Mouse (Mus musculus): ENCODE data around the gene Ctbs.

Ctbs gene

DNA sequence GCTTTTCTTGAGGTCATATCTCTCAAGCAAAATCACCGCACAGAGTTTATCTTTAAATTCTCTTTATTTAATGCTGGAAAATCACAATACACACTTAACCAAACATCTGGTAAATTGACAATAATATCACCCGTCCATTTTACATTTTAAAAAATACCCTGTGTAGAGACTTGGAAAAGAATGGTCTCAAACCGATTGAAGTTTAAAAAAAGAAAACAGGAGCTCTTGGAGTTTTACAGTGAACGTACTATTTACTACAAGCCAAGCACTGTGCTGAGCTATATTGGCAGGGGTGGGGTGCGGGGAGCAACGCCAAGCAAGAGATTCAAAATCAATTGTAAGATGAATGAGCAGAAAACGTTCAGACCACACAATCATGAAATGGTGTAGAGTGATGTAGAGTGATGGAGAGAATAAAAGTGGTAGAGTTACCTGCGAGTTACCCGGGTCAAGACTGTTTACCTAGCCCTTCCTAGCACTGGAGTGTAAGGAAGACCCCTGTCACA lies at the start of gene Ctbs:
Ctbs (plus strand) TSS at position 51 of the 506 bp plus-strand sequence.
- no peak for DNase-seq

DNA sequence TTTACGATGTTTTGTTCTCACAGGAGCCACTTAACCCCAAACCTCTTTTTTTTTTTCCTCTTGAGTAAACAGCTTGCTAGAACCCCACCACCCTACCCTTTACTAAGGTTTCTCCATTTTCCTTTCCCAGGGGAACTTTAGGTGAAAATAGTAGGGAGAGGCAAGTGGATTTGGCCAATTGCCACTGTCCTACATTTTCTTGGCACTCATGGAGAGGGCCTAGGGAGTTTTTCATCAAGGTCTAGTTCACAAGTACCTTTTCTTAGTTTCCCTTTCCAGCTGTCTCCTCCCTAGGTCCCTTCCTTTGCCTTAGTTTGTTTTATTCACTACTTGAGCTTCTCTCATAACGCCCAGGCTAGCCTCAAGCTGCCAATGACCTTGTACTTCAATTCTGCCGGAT lies 45.8 kb upstream of the Ctbs start:
- no peak for DNase-seq

DNA sequence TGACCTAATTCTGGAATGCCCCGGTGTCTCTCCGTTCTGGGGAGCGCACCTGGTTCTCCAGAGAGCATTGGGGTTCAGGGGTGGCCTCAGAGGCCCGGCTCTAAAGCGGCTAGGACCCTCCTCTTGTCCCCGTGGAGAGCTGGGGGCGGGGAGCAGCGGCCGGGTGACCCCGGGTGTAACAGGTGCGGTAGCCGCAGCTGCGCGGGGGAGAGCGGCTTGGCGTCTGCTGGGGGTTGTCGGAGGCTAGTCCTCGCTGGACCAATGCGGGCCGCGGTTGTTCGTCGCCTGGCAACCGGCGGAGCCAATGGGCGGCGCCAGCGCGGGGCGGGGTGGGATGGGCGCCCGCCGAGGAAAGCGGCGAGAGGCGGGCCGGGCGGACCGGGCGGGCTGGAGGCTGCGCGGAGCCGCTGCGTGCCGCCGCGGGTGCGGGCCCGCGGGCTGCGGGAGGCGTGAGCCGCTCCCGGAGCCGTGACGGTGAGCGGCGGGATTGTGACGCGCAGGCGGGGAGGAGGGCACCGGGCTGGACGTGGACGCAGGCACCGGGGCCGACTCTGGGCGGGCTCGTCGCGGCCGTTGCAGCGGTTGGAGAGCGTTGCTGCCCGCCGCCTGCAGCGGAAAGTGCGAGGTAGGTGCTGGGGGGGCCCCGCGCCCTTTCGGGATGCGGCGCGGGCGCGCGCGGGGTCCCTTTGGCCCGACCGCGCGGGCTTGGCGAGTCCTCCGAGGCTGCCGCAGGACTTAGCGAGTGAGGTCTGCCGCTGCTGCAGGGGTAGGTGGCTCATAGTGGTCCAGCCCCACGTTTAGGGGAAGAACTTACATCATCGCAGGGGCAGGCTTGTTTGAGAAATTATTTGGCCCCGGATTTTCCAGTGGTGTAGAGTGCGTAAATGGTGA lies 45.0 kb upstream of the Ctbs start, which contains the start of gene Ssx2ip:
Ssx2ip (plus strand) TSS at position 332 of the 891 bp plus-strand sequence.
- DNase-seq: peak; percentile 98 to 99

DNA sequence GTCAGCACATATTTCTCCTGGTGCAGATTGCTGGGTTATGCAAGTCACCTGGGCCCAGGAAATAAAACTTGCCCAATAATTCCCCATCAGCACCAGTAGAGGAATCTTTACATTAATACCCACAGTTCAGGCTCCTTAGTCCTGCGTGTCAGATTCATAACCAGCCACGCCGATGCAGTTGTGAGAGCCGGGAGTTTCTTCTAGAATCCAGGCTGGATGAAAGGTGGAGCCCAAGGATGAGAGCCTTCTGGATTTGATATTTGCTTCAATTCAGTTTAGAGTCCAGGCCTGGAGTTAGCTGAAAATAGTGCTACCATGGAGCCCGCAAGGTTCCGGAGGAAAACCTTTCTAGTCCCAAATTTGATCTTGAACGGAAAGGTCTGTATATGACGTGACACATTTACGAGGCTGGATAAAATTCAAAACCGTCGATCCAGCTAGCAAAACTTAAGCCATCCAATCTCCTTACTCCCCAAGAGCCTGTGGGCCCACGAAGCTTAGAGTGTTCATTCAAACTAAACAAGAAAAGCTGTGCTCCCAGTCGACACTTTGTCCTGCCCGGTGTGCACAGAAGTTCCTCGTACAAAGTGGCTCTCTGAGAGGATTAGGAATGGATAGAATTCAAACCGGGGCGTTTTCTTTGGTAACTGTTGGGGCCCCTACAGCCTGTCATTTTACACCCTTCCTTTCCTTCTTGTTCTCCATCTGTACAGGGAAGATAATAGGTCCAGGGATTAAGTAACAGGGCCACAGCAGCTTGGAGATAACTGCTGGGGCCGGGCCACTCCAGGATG lies 44.2 kb upstream of the Ctbs start:
- DNase-seq: no peak

DNA sequence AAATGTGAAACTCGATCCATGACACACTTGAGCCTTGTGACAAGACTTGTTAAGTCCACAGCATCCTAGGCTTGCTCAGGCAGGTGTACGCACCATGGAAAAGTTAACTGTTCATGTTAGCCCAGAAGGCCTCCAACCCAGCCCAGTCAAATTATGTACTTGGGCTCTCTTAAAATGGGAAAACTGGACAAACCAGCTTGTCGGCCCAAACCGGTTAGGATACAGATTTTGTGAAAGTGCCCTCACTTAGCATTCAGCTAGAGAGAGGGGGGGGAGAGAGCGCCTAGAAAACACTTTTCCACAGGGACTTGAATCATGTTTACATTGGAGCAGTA lies 43.6 kb upstream of the Ctbs start:
- DNase-seq: peak; percentile 70 to 75

DNA sequence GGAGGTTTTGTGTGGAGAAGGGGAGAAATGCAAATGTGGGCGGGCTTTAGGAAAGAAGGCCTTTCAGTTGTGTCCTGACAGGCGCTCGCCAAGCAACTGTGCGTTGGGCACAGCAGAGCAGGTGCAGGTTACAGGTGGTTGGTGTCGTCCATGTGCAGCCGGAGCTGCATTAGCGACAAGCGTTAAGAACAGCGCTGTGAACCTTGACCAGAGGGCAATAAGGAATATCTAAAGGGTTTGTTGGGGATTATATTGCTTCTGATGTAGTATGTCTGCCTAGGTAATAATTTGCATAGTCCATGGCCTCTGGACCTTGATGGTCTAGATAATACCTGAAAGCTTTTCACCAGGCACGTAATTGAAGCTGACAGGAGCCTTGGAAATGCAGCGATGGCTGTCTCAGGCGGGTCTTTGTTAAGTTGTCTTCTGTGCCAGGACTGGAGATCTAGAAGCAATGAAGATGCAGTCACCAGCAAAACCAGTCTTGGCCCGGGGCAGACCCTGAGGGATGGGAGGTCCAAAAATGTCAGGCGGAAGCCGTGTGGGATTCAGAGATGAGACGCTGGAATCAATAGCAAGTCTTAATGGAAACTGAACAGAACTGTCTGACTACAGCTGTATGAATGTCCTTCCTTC lies 42.4 kb upstream of the Ctbs start:
- DNase-seq: peak; percentile 15 to 63

DNA sequence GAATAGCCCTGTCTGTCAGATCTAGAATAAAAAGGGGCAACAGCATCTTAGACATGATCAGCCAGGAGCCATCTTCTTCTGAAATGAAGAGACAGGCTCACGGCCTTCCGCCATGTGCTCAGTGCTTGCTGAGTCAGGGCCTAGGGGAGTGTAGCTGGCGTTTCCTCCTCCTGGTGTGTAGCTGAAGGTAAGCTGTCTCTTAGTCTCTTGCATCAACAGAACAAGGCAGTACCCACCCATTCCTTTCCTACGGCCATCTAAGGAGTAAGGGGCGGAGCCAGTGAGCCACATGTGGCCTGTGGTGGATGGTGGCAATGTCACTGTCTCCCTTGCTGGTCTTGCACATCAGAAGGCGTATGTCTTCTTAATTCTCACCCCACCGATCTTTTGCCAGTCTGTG lies 39.5 kb upstream of the Ctbs start:
- no peak for DNase-seq

DNA sequence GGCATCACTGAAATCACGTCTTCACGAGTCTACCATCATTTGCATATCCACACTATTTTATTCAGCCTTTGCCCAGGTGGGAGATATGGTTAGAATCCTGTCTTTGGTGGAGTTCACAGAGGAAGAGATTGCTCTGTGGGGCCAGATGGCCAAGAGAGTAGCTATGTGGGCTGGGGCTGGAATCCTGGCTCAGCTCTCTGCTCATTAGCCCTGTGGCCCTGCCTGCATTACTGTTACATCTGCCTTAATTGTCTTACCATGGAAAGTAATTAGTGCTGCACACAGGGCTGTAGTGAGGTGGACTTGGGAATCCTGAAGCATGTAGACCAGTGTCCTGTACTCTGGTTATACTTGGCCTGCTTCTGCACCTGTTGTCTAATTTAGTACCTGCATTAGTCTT lies 37.6 kb upstream of the Ctbs start:
- no peak for DNase-seq

DNA sequence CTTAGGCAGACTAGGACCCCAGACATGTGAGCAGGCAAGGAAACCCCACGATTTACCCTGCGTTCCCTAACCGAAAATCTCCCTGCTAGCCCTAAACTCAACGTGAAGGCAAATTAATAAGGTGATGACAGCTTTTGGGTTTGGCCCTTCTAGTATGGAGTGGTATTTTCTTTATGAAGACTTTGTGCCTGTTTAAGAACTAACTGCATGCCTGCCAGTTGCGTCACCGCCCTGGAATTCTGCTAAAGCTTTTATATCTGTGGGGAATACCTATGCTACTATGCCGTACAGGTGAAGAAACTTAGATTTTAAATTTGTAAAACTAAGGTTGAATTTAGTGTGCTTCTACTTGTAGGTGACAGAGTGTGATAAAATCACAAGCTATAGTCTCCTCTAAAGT lies 37.1 kb upstream of the Ctbs start:
- DNase-seq: no peak

DNA sequence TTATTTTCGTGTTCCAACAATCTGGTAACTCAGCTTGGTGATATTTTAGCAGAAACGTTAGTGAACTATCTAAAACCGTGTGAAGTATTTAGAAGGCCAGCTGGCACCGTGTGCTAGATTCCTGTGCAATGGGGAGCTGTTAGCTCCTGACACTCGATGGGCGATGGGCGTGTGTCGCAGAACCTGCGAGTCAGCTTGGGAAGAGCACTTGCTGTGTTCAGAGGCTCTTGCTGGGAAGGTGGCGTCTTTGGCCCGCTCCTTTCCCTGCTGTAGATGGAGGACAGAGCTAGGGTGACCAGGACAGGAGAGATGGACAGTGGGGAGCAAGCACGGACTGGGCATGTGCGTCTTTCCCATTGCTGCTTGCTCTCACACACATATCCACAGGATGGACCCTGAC lies 36.6 kb upstream of the Ctbs start:
- DNase-seq: no peak

DNA sequence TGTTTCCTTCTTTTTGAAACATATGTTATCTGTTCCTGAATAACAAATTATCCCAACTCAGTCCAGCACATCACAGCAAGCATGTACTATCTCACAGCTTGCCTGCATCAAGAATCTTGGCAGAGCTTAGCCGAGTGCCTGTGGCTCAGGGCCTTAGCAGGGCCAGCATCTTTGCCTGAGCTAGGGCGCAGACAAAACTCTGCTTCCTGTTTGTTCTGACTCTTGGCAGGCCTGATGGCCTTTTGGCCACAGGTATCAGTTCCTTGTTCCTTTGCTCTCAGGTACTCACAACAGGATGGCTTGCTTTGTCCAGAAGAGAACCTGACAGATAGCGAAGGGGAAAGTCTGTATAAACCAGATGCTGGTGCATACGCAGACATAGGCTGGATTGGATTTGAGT lies 35.6 kb upstream of the Ctbs start:
- no peak for DNase-seq

DNA sequence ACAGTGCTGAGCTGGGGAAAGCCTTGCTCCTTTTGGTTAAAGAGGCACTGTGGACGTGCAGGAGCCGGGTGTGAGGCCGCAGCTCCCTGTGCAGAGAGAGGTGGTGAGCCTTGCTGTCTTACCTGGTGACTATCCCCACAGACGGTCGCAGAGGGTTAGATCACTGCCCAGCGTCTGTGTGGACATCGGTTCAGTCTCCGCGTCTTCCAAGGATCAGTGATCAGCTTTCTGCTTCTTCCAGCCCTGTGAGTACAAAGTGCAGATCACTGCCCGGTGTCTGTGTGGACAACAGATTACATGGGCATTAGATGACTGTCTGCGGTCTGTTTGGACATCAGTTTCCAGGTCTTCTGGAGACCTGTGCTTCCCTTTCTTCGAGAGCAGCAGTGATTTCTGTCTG lies 35.0 kb upstream of the Ctbs start:
- peak; percentile 35 to 66 for DNase-seq

DNA sequence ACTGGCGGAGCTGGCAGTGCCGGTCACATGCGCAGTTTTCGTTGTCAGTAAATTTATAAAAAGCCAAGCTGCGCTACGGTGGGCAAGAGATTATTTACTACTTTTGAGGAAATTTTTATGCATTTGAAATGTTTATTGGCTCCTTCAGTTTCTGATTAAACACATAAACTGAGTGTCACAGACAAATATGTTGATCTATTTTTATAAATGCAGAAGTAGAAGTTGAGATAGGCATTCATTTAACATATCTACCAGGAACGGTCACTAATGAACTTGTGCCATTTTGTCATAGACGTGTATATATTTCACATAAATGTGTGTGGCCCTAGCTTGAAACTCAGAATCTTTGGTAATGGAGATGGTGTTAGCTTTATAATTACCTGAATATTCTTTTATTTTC lies 31.7 kb upstream of the Ctbs start:
- no peak for DNase-seq

DNA sequence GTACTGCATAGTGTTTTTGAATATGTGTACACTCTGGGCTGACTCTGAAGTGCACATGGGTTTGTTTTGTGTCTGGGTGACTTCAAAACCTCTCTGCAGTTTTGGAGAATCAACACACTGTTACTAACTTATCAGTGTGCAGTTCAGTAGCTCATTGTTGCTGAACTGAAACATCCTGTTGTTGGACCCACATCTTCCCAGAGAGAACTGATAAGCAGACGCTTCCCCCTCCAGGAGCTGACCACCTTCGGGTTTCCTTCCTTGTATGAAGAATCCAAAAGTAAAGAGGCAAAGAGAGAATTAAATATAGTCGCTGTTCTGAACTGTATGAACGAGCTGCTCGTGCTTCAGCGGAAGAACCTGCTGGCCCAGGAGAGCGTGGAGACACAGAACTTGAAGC lies 30.7 kb upstream of the Ctbs start:
- no peak for DNase-seq

DNA sequence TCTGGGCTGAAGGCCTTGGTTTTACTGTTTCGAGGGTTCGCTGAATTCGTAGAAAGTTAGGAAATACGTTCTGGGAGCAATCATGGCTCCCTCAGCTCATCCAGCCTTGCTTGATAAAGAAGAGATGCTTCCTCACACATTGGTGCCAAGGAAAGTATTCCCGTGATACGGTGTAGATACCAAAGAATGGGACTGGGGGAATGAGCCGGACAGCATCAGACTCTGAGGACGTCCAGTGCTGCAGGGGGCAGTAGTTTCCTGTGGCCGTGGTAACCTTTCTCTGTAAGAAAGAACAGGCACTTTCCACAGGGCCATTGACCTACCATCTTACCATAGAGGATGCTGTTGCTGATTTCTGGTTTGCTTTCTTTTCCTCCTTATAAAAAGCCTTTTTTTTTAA lies 30.1 kb upstream of the Ctbs start:
- peak in 1 of 2 experiments; percentile 9 for DNase-seq

DNA sequence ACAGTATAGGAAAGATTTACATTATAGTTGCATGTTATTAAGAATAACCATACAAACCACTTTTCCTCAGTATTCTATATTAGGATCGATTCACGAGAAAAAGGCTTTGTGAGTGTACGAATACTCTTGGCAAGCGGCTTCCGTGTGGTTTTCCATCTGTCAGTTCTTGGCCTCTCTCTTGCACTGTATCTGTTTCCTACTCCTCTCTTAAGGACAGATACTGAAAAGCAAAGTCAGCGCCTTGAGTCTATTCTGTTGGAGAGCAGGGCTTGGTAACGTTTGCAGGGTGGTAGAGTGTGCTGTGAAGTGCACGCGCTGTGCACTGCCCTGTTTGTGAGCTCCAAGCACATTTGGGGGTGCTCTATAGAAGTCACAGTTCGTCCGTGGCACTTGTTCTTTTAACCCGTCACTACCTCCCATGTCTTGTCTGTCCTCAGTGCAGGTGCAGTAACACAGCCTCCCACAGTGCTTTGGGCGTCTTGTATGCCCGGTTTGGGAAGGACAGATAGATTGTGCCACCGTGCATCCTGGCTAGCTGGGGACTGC lies 29.5 kb upstream of the Ctbs start:
- peak in 1 of 2 experiments; percentile 15 for DNase-seq

DNA sequence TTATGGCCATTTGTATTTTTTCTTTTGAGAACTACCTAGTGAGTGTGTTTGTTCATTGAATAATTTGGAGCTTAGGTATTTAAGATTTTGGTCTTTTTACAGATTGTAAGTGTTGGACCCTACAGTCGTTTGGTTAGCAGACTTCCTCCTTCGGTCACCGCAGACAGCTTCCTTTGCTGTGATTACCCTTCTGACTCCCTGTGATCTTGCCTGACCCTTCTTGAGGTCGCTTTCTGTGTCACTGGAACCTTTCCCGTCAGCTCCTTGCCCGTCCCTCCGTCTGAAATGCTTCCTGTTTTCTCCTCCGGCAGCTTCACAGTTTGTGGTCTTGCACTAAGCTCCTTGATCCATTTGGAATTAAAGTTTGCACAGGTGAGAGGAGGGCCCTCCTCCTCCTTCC lies 27.8 kb upstream of the Ctbs start:
- peak in 1 of 2 experiments; percentile 42 for DNase-seq

DNA sequence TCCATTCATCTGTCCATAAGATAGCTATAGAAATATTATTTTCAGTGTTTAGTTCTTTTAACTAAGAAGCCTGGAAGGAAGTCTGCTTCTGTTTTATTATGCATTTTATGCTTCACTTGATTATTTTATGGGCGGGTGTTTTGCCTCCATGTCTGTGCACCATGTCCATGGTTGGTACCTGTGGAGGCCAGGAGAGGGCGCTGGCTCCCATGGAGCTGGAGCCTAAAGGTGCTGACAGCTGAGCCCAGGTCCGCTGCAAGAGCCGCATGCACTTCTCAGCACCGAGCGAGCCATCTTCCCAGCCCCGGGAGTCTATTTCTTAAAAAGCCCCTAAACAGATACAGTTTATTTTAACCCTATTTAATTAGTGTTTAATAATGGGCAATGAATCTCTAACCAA lies 25.9 kb upstream of the Ctbs start:
- peak; percentile 23 to 39 for DNase-seq

DNA sequence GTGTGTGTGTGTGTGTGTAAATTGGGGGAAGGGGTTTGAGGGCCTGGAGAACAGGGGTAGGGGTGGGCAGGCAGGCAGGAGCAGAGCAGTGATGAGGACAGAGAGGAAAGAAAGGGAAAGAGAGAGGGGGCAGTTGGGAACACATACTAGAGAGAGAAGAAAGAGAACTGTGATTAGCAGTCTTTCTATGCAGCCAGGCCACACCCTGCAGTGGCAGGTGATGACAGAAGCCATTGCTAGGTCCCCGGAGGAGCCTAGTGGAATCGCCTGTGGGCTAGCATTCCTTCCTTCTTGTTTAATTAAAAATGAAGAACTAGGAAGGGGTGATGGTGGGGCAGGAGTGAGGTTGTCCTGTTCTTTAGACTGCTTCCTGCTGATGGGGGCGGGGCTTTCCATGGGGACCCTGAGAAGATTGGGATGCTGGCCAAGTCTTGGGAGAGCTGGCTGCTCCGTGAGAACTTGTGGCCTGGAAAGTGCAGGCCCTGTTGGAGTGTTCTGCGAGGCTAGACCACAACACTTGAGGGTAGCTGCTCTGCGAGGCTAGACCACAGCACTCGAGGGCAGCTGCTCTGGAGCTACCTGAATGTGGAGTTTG lies 25.2 kb upstream of the Ctbs start:
- DNase-seq: peak; percentile 35 to 38

DNA sequence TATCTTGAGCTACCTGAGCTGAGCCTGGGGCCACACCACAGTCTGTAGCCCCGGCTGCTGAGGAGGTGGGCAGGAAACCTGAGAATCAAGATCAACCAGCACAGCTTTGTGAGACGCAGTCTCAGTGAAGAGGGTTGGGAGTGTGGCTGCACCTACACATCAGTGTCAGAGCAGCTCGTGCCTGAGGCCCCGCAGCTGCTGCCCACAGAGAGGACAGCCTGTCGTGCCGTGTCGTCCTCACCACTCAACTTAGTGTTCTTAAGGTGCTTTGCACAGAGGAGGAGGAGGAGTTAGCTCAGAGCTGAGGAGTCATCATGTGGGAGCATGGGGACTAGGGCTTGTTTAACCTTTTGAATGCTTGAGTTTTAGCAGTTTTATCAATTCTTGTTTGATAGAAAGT lies 23.7 kb upstream of the Ctbs start:
- peak in 1 of 2 experiments; percentile 13 for DNase-seq

DNA sequence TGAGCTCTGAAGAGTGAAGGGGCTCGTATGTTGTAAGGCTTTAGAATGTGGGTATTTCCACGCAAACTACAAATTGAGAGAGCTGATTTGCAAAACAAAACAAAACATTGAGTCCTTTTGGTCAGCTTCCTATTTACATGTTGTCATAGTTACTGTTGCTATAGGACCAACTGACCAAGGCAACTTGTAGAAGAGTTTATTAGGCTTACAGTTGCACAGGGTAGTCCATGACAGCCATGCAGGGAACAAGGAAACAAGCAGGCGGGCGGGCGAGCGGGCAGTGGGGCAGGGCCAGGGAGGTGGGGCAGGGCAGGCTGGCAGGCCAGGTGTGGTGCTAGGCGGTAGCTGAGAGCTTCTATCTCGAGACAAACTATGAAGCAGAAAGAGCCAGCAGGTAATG lies 23.1 kb upstream of the Ctbs start:
- peak in 1 of 2 experiments; percentile 29 for DNase-seq

DNA sequence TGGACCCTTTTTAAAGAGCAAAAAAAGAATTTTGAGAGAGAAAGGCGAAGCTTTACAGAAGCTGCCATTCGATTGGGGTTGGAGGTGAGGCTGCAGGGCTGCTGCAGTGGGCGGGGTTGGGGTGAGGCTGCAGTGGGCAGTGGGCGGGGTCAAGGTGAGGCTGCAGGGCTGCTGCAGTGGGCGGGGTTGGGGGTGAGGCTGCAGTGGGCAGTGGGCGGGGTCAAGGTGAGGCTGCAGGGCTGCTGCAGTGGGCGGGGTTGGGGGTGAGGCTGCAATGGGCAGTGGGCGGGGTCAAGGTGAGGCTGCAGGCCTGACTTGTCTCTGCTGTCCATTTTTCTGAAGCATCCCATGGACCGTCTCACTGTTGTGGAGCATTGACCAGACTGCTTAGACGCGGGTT lies 16.5 kb upstream of the Ctbs start:
- DNase-seq: peak in 1 of 2 experiments; percentile 25
